Mouse (Mus musculus) C2C12 (cell line): ENCODE results near the gene Gm21954. TPM values are rescaled to one million over a fixed set of nuclear protein-coding genes. Genes with fewer than 3 reads are reported as not detected.

ENCODE experiments used
- H3K27me3 ChIP-seq: one replicate; pipeline ENCODE4 v1.6.1; 2011; ENCODE audit not compliant: control insufficient read depth, insufficient read depth, insufficient read length
- H3K36me3 ChIP-seq: one replicate; pipeline ENCODE4 v1.6.1; 2011; ENCODE audit not compliant: control insufficient read depth, insufficient read depth
- H3K4me3 ChIP-seq: one replicate; pipeline ENCODE4 v1.5.1; 2011; ENCODE audit warnings: mild to moderate bottlenecking, control low read depth; ENCODE audit not compliant: poor library complexity, insufficient read depth, severe bottlenecking
- H3K79me2 ChIP-seq: one replicate; pipeline ENCODE4 v1.6.1; 2011; ENCODE audit not compliant: control insufficient read depth, insufficient read depth
- H3K79me3 ChIP-seq: one replicate; pipeline ENCODE4 v1.6.1; 2011; ENCODE audit warnings: low read depth, control low read depth
- H3ac ChIP-seq: one replicate; pipeline ENCODE3; 2011; ENCODE audit warnings: low read depth; ENCODE audit not compliant: control insufficient read depth, insufficient read length
- CEBPB ChIP-seq: IDR thresholded peaks from one replicate; pipeline ENCODE4 v1.6.1; 2011; ENCODE audit warnings: low read depth, mild to moderate bottlenecking, control low read depth, moderate library complexity
- CTCF ChIP-seq: IDR thresholded peaks from one replicate; pipeline ENCODE4 v1.5.1; 2011; ENCODE audit not compliant: control insufficient read depth, insufficient read depth, insufficient read length
- FOSL1 ChIP-seq: IDR thresholded peaks from one replicate; pipeline ENCODE4 v1.8.0; 2011; ENCODE audit warnings: mild to moderate bottlenecking, low read length; ENCODE audit not compliant: poor library complexity, insufficient read depth, severe bottlenecking
- MAX ChIP-seq: IDR thresholded peaks from one replicate; pipeline ENCODE4 v1.6.1; 2011; ENCODE audit warnings: mild to moderate bottlenecking, control low read depth
- MYOD1 ChIP-seq: IDR thresholded peaks from one replicate; pipeline ENCODE4 v1.6.1; 2011; ENCODE audit warnings: low read depth; ENCODE audit not compliant: control insufficient read depth, insufficient read length
- MYOG ChIP-seq: IDR thresholded peaks from one replicate; pipeline ENCODE4 v1.6.1; 2011; ENCODE audit not compliant: control insufficient read depth, insufficient read length; ENCODE audit errors: extremely low read depth
- USF1 ChIP-seq: IDR thresholded peaks from one replicate; pipeline ENCODE4 v1.6.1; 2011; ENCODE audit warnings: low read depth, mild to moderate bottlenecking, control low read depth, moderate library complexity
- polyA plus RNA-seq: library from polyadenylated mRNA; unstranded; fragments of >200 nt; fragmentation: generic; extraction: Trizol; gene quantifications from one replicate; pipeline ENCODE4 v1.2.1, GENCODE M21; 2012; ENCODE audit warnings: missing spikeins

Gene Gm21954
- polyA plus RNA-seq, 1 experiment = not detected

- no peak overlapping the region for H3K4me3 ChIP-seq
- no peaks in the 10 kb centered on the region for H3K36me3 ChIP-seq
- no peak overlapping the region for H3ac ChIP-seq
- H3K27me3 ChIP-seq = no peaks in the 10 kb centered on the region
- TF ChIP-seq CEBPB (no peak), USF1 (no peak), MYOD1 (no peak), CTCF (no peak), MAX (no peak)
- no peaks in the 10 kb centered on the region for H3K79me3 ChIP-seq
- H3K79me2 ChIP-seq = no peaks in the 10 kb centered on the region
Observed at GRCm38 (mm10) chr3:55494348-55494747, 22.3 kb upstream of the Gm21954 start.

- H3K79me3 ChIP-seq = no peaks in the 10 kb centered on the region
- H3K4me3 ChIP-seq = no peak overlapping the region
- no peak overlapping the region for H3ac ChIP-seq
- no peaks in the 10 kb centered on the region for H3K27me3 ChIP-seq
- H3K36me3 ChIP-seq = no peaks in the 10 kb centered on the region
- H3K79me2 ChIP-seq = no peaks in the 10 kb centered on the region
- TF ChIP-seq CTCF (no peak), MAX (no peak), USF1 (no peak), CEBPB (no peak), MYOG (no peak), MYOD1 (no peak), FOSL1 (no peak)
Observed at GRCm38 (mm10) chr3:55492021-55492420, 20.0 kb upstream of the Gm21954 start.

GRCm38 (mm10) chr3:55489231-55489990, 17.4 kb upstream of the Gm21954 start:
- Histone ChIP-seq H3K79me3 (no peaks in the 10 kb centered on the region), H3ac (no peak overlapping the region), H3K27me3 (no peaks in the 10 kb centered on the region), H3K4me3 (no peak overlapping the region), H3K79me2 (no peaks in the 10 kb centered on the region), H3K36me3 (no peaks in the 10 kb centered on the region)
- TF ChIP-seq FOSL1 = no peak

DNA sequence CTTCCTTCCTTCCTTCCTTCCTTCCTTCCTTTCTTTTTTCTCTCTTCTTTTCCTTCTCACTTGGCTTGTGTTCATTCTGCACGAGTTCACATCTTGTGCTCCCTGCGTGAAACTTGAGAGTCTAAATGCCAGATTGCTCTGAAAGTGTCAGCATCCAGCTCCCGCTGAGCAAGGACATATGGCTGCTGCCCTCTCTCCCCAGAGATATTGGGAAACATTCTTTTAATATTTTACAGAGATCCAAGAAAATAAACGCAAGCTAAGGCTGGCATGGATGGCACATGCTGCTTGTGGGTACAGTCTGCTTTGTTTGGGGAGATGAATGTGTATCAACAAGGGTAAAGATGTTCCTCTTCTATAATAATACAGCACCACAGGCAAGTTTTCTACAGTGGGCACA, 11.3 kb upstream of the Gm21954 start:
- Histone ChIP-seq H3K4me3 (no peak overlapping the region), H3K36me3 (no peaks in the 10 kb centered on the region), H3K79me2 (no peaks in the 10 kb centered on the region), H3K79me3 (no peaks in the 10 kb centered on the region), H3ac (no peak overlapping the region), H3K27me3 (no peaks in the 10 kb centered on the region)
- TF ChIP-seq MYOG (no peak), MYOD1 (no peak)

DNA sequence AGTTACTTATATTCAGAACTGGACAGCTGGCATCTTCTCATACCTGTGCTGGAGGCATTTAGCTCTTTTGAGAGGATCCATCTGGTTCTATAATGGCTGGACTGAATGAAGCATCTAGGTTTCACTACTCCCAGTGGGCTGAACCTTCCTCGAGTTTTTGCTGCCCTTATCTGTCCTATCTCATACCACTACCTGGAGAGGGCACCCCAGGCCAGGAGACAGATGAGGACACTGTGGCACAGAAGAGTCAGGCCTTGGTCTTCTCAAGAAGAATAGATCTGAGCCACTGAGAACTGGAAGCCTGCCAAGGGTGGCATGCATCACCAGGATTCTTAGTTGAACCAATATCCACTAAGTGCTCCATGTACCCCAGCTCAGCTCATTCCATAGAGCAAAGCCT, 9.1 kb upstream of the Gm21954 start:
- Histone ChIP-seq H3K79me2 (no peaks in the 10 kb centered on the region), H3ac (no peak overlapping the region), H3K4me3 (no peak overlapping the region), H3K36me3 (no peaks in the 10 kb centered on the region), H3K27me3 (no peaks in the 10 kb centered on the region), H3K79me3 (no peaks in the 10 kb centered on the region)
- TF ChIP-seq MYOD1 = no peak
- TF ChIP-seq MYOG = no peak
- no peak for TF ChIP-seq USF1
- TF ChIP-seq FOSL1 = no peak
- no peak for TF ChIP-seq CTCF
- no peak for TF ChIP-seq CEBPB

DNA sequence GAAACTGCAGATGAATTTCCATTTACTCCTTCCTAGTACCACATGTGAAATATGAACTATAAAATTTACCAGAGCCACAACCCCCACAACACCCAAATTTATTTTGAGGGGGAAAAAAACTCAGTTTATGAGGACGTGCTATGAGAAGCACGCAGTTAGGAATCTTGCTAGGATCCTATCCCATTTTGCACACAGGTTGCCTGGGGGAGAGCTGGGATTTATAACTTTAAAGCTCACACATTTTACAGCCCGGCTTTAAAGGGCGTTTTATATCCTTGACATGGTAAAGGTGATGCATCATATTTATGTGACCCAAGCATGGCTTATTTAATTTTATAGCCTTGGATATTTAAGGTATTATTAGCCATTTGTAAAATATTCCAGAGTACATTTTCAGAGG, 7.3 kb upstream of the Gm21954 start:
- Histone ChIP-seq H3K79me2 (no peaks in the 10 kb centered on the region), H3K79me3 (no peaks in the 10 kb centered on the region), H3K27me3 (no peaks in the 10 kb centered on the region), H3K4me3 (no peak overlapping the region), H3K36me3 (no peaks in the 10 kb centered on the region), H3ac (no peak overlapping the region)
- no peak for TF ChIP-seq USF1
- TF ChIP-seq MYOD1 = no peak
- TF ChIP-seq CEBPB = no peak
- TF ChIP-seq CTCF = no peak
